Mouse (Mus musculus): ENCODE data around the gene Erbb3. TPM values are rescaled to one million over a fixed set of nuclear protein-coding genes. Genes with fewer than 3 reads are reported as not detected.

Gene Erbb3
- polyA plus RNA-seq, 1 experiment from 2014 or later: 7.8 TPM

- 0 out of 2 replicates have a peak overlapping the region, but pooled peaks have one; percentile 17 for H3K4me3 ChIP-seq (ENCODE audit: low read depth, low read length)
These were observed 53.7 kb downstream of the Erbb3 start for GRCm38 (mm10) chr10:128535624-128536265.

GRCm38 (mm10) chr10:128535206-128535605, 54.2 kb downstream of the Erbb3 start:
- Histone ChIP-seq H3K4me2 (ENCODE audit: low read depth, low read length) (no peak overlapping the region), H3K36me3 (replicated peaks; ENCODE audit: insufficient read depth, low read length) (no peaks in the 10 kb centered on the region), H3K4me3 (ENCODE audit: low read depth, low read length) (no peak overlapping the region), H3K9ac (replicated peaks) (no peak overlapping the region), H3K4me1 (ENCODE audit: insufficient read depth) (0 out of 2 replicates have a peak, but pooled peaks cover 5% of the 10 kb centered on the region), H3K9me3 (ENCODE audit: low read length) (no peaks in the 10 kb centered on the region), H3K27ac (ENCODE audit: low read depth) (0 out of 2 replicates have a peak overlapping the region, but pooled peaks have one; percentile 64), H3K27me3 (ENCODE audit: insufficient read depth, low read length) (no peaks in the 10 kb centered on the region)
- ATAC-seq (no peak), DNase-seq (no peak)
- TF ChIP-seq CTCF (IDR thresholded peaks at IDR 0.05; ENCODE audit: low read depth) (no peak), EP300 (IDR thresholded peaks at IDR 0.05; ENCODE audit: low read depth) (no peak)
- WGBS (ENCODE audit: insufficient replicate concordance): 69% methylated on average over 2 of the region's 2 CpGs

More at GRCm38 (mm10) chr10:128535624-128536265, 53.7 kb downstream of the Erbb3 start:
- 0 out of 2 replicates have a peak, but pooled peaks cover 5% of the 10 kb centered on the region for H3K4me1 ChIP-seq (ENCODE audit: insufficient read depth)
- 0 out of 2 replicates have a peak overlapping the region, but pooled peaks have one; percentile 13 for H3K9ac ChIP-seq (replicated peaks)
- ATAC-seq (peak; percentile 43), DNase-seq (no peak)
- H3K36me3 ChIP-seq (replicated peaks; ENCODE audit: insufficient read depth, low read length): no peaks in the 10 kb centered on the region
- TF ChIP-seq EP300 (IDR thresholded peaks at IDR 0.05; ENCODE audit: low read depth) (no peak), CTCF (IDR thresholded peaks at IDR 0.05; ENCODE audit: low read depth) (no peak)
- peak overlapping the region; percentile 59 for H3K4me2 ChIP-seq (ENCODE audit: low read depth, low read length)
- no peaks in the 10 kb centered on the region for H3K9me3 ChIP-seq (ENCODE audit: low read length)
- WGBS (ENCODE audit: insufficient replicate concordance): 52% methylated on average over 4 of the region's 4 CpGs
- no peaks in the 10 kb centered on the region for H3K27me3 ChIP-seq (ENCODE audit: insufficient read depth, low read length)
- H3K27ac ChIP-seq (ENCODE audit: low read depth): peak overlapping the region; percentile 64

- DNase-seq: no peak
- no peaks in the 10 kb centered on the region for H3K27me3 ChIP-seq (ENCODE audit: insufficient read depth, low read length)
- H3K36me3 ChIP-seq (replicated peaks; ENCODE audit: insufficient read depth, low read length): peaks cover 11% of the 10 kb centered on the region; the same call in 1 of the 2 replicates
- H3K4me1 ChIP-seq (ENCODE audit: insufficient read depth): peaks cover 14% of the 10 kb centered on the region
- TF ChIP-seq CTCF (IDR thresholded peaks at IDR 0.05; ENCODE audit: low read depth): no peak
- no peak for TF ChIP-seq EP300 (IDR thresholded peaks at IDR 0.05; ENCODE audit: low read depth)
- 22% methylated on average over 28 of the region's 28 CpGs for WGBS (ENCODE audit: insufficient replicate concordance)
- no peaks in the 10 kb centered on the region for H3K9me3 ChIP-seq (ENCODE audit: low read length)
- H3K4me2 ChIP-seq (ENCODE audit: low read depth, low read length): peak overlapping the region; percentile 100
- ATAC-seq: peak; percentile 18; the same call in 1 of the 2 replicates
- H3K4me3 ChIP-seq (ENCODE audit: low read depth, low read length): peak overlapping the region; percentile 90
- H3K27ac ChIP-seq (ENCODE audit: low read depth): peak overlapping the region; percentile 36
- peak overlapping the region; percentile 93 for H3K9ac ChIP-seq (replicated peaks)
These were observed 62.8 kb downstream of the Erbb3 start for GRCm38 (mm10) chr10:128526366-128527356.

- peak within 1 kb of the TSS; percentile 100 for H3K4me2 ChIP-seq (ENCODE audit: low read depth, low read length)
- H3K9me3 ChIP-seq (ENCODE audit: low read length): no peaks in the 10 kb centered on the region
- WGBS (ENCODE audit: insufficient replicate concordance): 0% methylated on average over 31 of the region's 37 CpGs
- H3K27me3 ChIP-seq (ENCODE audit: insufficient read depth, low read length): no peaks in the 10 kb centered on the region
- peak within 1 kb of the TSS; percentile 90 for H3K4me3 ChIP-seq (ENCODE audit: low read depth, low read length)
- H3K27ac ChIP-seq (ENCODE audit: low read depth): peak within 1 kb of the TSS; percentile 93
- ATAC-seq (peak; percentile 97), DNase-seq (peak; percentile 93)
- H3K4me1 ChIP-seq (ENCODE audit: insufficient read depth): peaks cover 14% of the 10 kb centered on the region
- TF ChIP-seq CTCF (IDR thresholded peaks at IDR 0.05; ENCODE audit: low read depth): peak; percentile 64
- TF ChIP-seq EP300 (IDR thresholded peaks at IDR 0.05; ENCODE audit: low read depth): peak; percentile 79
- H3K36me3 ChIP-seq (replicated peaks; ENCODE audit: insufficient read depth, low read length): peaks cover 20% of the 10 kb centered on the region
- peak within 1 kb of the TSS; percentile 93 for H3K9ac ChIP-seq (replicated peaks)
These were observed 63.7 kb downstream of the Erbb3 start, which contains the start of gene Esyt1 for GRCm38 (mm10) chr10:128525671-128526308. Gene Esyt1 (minus strand): TSS chr10:128525871.

GRCm38 (mm10) chr10:128524732-128525662, 64.5 kb downstream of the Erbb3 start:
- peak; percentile 43 for ATAC-seq
- no peaks in the 10 kb centered on the region for H3K9me3 ChIP-seq (ENCODE audit: low read length)
- H3K4me2 ChIP-seq (ENCODE audit: low read depth, low read length): peak overlapping the region; percentile 100
- peaks cover 27% of the 10 kb centered on the region for H3K36me3 ChIP-seq (replicated peaks; ENCODE audit: insufficient read depth, low read length)
- no peaks in the 10 kb centered on the region for H3K27me3 ChIP-seq (ENCODE audit: insufficient read depth, low read length)
- peak overlapping the region; percentile 90 for H3K4me3 ChIP-seq (ENCODE audit: low read depth, low read length)
- H3K27ac ChIP-seq (ENCODE audit: low read depth): peak overlapping the region; percentile 93
- under 1% methylated on average over 58 of the region's 58 CpGs for WGBS (ENCODE audit: insufficient replicate concordance)
- H3K9ac ChIP-seq (replicated peaks): peak overlapping the region; percentile 93
- peaks cover 14% of the 10 kb centered on the region for H3K4me1 ChIP-seq (ENCODE audit: insufficient read depth)
- peak; percentile 70 for DNase-seq
- TF ChIP-seq CTCF (IDR thresholded peaks at IDR 0.05; ENCODE audit: low read depth) (no peak), EP300 (IDR thresholded peaks at IDR 0.05; ENCODE audit: low read depth) (no peak)

Measured in liver, postnatal 0 days (tissue).